Mouse (Mus musculus) spleen, adult 18-20 months (tissue): Measurements from ENCODE around the gene Dhrs11.
A peak's percentile ranks its signal among the peaks of the same experiment; 100 is the strongest.

Source experiments
- DNase-seq, 2 experiments: peaks; one replicate each; pipeline ENCODE4 v3.0.0; 2022; ENCODE audit warnings: mixed read lengths in 2 of 2

Dhrs11 gene

GRCm38 (mm10) chr11:84822487-84822886 lies 6.3 kb downstream of the Dhrs11 start:
- DNase-seq = no peak

DNA sequence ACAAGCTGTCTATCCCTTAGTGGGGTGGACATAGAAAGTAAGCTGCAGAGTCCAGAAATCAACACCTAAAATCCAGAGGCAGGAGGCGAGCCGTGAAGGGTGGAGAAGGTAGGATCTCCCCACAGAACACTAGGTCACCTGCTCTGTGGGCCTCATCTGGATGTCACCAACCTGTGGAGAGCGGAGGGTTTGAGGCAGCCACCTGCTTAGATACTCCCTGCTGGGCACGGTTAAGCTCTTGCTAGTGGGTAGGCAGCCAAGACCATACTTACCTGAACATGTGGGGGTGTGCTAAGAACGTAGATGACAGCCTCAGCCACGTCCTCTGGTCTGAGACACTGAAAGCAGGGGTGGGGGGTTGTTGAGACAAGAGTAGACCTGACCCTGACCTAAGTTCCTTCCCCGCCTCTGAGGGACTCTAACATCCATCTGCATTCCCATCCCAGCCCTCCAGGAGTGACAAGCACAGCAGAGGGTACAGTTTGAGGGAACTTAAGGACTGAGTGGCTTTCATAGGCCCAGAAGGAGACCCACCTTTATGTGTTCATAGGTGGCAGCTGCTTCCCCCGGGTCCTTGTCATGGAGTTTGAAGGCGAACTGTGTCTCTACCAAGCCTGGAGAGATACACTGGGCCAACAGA lies 7.5 kb downstream of the Dhrs11 start:
- DNase-seq = no peak

DNA sequence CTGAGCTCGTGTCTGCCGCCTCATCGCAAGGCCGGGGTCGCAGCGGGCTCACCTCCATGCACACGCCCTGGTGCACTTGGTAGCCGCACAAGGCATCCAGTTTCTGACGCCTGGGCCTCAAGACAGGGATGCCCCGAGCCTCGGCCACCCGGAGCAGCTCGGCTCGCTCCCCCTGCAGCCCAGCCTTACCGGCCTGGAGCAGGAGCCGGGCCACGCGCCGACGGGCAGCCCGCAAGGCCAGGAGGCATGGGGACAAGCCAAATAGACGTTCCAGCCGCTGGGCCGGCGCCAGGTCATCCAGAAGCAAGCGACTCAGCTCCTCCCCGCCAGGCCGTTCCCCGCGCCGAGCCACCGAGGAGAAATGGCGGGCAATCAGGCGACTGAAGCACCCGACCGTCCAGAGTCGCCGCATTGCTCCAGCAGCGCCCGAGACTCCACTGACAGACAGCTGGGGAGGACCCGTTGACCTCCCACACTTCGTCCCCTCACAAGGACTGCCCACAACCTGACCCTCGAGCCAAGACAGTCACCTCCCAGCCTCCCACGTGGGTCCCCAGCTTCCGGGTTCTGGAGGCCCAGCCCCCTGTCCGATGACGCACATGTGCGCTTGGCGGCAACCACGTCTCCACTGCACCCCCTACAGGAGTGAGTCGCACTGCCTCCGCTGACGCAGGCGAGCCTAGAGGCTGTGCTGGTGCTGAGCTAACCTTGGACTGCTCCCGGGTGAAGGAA lies 9.7 kb downstream of the Dhrs11 start, which contains the start of gene Mrm1:
Gene Mrm1, minus strand, starts transcription at position 555 of the 732 bp plus-strand sequence.
- DNase-seq = peak; percentile 92 to 95

DNA sequence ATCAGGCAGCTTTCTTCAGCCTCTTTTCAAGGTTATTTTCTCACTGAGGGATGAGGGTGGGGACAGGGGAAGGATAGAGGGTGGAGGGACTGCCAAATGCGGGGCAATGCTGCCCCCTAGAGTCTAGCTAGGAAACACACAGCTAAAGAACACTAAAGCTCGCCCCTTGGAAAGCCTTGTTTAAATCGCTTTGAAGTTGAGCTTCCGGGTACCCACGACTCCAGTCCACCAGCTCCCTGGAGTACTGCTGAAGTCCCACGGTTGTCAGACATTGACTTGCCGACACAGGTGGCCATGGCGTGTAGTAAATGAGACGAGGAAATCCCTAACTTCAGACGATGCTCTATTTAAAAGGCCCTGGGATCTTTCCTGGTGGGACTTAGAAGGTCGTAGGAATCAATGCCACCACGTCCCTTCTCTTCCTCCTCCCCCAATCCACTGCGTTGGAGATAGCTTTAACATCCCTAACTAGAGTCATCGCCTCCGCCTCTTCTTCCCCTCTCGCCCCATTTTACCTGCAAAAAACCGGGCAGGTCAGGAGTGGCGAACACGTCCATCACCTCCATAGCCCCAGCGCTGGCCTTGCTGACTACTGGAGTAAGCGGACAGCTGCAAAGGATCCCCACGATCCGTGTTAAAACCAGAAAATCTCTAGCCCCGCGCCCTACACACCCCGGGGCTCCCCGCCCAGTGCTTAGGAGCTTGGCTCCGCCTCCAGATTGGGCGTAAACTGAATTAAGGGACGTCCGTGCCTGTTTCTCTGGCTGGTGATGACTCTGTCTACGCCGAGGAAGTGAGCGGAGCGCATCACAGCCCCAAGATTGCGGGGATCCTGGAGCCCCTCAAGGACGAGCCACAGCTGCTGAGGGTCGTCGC lies 10.5 kb downstream of the Dhrs11 start:
- peak; percentile 70 to 80 for DNase-seq

DNA sequence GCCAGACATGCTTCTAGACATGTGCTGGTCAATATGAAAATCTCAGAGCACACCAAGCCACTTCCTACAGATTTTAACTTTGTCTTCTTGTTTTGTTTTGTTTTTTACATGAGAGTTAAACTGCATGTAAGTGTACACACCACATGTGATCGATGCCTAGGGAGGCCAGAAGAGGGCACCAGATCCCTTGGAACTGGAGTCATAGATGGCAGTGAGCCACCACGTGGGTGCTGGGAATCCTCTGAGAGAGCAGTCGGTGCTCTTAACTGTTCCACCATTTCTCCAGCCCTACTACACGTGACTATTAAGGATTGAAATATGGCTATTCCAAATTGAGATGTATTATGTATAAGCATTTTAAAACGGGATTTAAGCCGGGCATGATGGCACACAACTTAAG lies 11.4 kb downstream of the Dhrs11 start:
- no peak for DNase-seq

DNA sequence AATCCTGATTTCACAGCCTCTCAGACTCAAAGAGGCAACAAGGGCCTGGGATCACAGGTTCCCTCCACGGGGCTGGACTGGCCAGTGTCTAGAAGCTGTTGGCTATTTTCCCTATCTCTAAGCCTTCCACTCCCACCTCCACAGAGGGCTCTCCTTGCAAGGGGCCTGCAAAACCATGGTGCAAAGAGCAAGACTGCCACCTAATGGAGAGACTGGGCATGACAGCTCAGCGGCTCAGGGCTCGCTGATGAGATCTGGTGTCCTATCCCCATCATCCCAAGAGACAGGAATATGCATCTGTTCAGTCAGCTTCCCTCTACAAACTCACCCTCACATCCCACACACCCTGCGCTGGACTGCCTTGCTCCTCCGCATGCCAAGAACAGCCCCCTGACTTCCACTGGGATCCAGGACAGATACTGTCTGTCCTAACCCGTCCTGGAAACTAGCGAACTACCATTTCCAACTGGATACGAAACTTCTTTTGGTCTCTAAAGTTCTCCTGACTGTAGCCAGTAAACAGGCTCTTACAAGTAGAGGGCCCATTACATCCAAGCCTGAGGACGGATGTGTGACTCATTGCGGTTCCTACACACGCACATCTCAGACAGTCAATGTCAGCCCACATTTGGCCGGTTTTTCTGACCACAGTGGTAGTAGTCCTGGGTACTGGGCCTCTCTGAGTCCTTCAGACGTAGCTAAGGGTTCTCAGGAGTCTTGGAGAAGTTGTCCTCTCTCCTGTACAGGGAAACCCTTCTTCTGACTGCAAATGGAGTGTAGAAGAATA lies 14.9 kb downstream of the Dhrs11 start:
- peak; percentile 40 to 73 for DNase-seq

- DNase-seq = no peak
Observed at GRCm38 (mm10) chr11:84804373-84804772, 24.4 kb downstream of the Dhrs11 start.

DNA sequence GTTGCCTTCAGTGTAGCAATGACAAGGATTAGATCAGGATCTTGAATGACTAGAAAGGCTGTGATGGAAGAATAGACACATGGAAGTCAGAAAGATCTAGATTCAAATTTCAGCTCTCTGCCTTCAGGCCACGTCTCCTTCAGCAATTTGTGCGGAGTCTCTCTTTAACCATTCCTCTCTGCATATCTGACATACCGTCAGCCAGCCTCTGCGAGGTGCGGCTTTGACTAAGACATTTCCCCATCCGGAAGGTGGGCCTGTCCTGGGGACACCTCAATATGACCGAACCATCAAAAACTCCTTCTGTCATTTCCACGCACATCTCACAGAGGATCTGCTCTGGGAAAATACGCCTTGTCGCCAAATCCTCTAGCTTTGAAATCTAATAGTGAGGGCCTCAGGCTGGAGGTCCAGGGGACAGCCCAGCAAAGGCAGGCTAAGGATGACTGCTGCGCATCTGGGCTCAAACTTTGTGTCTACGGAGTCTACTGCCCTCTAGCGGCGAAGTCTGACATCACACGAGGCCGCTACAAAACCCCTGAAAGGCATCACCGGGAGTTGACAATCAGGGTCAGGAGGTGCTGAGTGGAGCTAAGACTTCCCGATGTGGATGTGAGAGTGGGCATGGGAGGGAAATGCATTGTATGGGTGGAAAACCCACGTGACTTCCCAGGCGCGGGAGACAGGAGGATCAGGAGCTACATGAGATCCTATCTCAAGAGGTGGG lies 31.0 kb downstream of the Dhrs11 start:
- DNase-seq = peak; percentile 21 to 71

DNA sequence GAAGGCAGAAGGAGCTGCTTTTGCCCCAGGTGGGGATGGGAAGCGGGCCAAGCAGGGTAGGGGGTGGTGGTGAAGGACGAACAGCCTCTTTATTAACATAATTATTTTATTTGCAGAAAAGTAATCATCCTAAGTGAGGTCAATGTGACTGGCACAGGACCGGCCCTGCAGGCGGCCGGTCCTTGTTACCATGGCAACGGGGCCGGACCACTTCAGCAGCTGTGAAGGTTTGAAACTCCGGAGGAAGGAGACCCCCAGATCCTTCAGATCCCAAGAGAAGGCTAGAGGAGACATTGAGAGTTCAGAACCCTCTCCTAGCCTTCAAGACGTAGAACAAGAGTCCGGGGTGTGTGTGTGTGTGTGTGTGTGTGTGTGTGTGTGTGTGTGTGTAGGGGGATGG lies 31.8 kb downstream of the Dhrs11 start:
- DNase-seq = no peak

DNA sequence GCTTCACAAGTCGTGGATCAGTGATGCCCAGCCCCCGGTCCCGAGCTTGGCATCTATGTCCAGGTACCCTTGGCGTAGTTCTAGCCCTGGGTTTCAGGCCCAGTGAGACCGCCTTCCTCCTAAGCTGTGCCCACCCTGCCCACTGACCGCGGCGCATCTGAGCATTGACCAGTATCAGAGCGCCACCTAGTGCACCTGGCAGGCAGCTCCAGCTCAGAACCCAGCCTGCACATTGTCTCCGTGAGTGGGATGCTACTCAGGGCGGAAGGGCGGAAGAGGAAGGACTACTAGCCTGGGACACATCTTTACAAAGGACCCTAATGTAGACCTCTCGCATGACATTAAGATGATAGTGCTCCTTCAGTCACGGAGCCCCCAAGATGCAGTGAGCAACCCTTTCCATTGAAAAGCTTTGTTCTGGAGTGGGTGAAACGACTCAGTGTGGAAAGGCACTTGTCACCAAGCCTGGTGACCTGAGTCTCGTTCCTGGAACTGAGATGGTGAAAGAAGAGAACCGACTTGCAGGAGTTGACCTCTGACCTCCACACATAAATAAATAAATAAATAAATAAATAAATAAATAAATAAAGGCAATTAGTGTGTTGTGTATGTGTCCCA lies 34.2 kb downstream of the Dhrs11 start:
- peak; percentile 20 to 55 for DNase-seq

DNA sequence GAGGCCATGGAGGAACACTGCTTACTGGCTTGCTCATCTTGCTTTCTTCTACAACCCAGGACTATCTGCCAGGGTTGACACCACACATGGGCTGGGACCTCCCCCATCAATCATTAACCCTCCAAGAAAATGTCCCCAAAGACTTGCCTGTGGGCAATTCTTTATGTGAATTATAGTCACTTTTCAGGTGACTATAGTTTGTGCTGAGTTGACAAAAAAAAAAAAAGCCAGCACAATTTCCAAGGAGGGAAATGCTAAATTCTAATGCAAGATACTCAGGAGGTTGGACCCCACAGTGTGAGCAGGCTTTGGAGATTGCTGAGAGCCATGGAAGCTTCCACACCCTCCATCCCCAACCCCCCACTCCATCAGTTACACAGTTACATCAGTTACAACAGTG lies 35.2 kb downstream of the Dhrs11 start:
- no peak for DNase-seq

- no peak for DNase-seq
Observed at GRCm38 (mm10) chr11:84790383-84790782, 38.4 kb downstream of the Dhrs11 start.

DNA sequence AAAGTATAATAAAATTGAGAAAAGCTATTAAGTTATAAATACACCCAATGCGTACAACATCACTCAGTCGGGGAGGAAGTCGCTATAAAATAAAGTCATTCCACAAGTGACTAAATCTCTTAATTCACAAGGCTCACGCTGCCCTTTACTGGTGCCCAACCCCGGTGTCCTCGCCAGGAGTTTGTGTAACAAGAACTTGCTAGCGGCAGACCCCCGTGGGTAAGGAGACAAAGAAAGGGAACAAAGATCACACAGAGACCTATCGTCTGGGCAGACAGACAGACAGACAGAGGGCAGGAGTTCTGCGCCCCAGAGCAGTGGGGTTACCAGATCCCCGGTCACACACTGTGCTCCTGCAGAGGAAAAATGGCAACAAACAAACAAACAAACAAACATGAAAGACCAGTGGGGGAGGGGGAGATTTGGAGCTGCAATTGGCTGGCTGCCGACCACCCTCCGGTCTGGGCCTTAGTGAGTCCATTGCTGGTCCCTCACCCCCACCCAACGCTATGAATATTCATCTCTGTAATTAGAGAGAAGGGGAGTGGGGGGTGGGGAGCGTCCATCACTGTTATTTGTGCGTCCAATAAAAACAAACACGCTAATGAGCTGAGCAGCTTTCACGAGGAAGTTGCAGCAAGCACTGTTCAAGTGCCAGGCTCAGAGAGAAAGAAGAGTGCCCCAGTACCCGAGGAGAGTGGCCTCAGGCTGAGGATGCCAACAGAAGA lies 48.5 kb downstream of the Dhrs11 start:
- no peak for DNase-seq

DNA sequence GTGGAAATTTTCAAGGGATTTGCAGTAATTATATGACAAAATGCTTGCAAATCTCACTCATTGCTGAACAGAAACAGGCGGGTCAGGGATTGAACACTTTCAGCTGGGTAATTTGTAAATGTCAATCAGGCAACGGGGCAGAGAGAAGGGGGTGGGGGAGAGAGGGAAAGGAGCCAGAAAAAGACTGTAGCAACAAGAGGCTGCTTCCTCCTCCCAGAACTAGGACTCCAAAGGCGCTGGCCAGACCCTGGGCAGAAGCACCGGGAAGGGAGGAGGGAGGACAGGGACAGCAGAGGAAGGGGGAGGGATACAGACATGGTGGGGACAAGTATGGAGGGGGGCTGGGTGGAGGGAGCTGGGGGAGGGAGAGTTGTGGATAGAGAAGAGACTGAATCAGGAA lies 53.2 kb downstream of the Dhrs11 start:
- DNase-seq = no peak

DNA sequence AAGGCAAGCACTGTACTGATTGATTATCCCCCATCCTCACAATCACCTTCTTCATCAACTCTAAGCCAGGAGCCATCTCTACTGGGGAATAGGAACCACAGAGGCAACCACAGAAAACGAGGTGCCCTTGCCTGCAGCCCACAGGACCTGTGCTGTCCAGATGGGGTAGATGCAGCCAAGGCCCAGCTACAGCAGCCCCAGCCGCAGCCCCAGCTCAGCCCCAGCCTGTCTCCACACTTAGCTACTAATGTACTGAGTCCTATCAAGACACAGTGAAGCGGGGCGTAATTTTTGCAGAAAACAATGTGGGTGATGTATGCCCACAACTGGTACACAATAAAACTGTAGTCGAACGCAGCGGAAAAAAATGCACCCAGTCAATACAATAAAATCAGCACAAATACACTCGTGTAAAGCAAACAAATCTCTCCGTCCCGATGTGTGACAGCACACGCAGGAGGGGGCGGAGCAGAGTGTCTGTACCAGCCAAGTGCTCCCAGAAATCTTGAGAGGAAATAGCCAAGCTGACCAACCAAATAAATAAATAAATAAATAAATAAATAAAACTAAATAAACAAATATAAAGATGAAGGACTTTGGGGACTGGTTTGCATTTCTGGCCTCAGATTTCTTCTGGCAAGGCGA lies 53.8 kb downstream of the Dhrs11 start:
- DNase-seq = no peak
